Mouse (Mus musculus): Measurements from ENCODE around the gene Thrap3. TPM values are rescaled to one million over a fixed set of nuclear protein-coding genes. Genes with fewer than 3 reads are reported as not detected.
"Not testable (repeated sequence)": the region's sequence is repeated elsewhere in the genome, so short reads cannot be mapped to it uniquely, and the experiment has no call there.

Thrap3 gene
- polyA plus RNA-seq, 1 experiment from 2014 or later, result 185 TPM

DNA sequence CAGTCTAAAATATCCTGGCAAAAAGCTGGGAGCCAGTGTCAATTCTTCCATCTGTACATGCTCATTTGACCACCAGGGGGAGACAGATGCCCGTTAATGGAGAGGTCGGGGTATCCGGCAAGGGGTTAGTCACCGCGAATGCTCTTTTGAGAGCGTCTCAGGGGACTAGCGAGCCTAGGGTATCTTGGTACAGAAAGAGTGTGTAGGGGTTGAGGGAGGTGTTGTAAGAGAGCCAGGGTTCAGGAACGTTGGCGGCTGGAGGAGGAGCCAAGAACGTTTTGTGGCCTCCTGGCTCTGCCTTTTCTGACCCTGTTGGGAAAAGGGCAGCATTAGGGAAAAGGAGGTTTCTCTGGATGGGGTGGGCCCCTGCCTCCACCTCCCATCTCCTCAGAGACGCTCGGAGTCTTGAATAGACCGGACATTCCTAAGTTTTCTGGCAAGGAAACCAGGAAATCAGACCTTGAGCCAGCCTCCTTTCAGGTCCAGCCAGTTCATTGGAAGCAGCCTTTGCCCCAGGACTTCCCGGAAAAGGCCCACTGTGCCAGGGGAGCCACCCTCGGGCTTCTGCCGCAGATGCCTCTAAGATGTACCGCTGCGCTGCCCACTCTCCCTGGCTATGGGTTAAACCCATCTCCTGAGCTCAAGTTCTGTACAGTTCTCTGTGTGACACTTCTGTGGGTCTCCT, 24.7 kb upstream of the Thrap3 start:
- Histone ChIP-seq H3K4me2 (ENCODE audit: low read depth, low read length) (peak overlapping the region; percentile 56), H3K27ac (replicated peaks; ENCODE audit: low read depth, low read length) (peak overlapping the region; percentile 23), H3K4me3 (ENCODE audit: low read depth, low read length) (peak overlapping the region; percentile 24), H3K9me3 (ENCODE audit: control insufficient read depth, low read length) (no peaks in the 10 kb centered on the region), H3K9ac (ENCODE audit: low read depth, low read length) (peak overlapping the region; percentile 40), H3K27me3 (replicated peaks; ENCODE audit: control insufficient read depth, insufficient read depth, low read length) (no peaks in the 10 kb centered on the region), H3K4me1 (ENCODE audit: control insufficient read depth, insufficient read depth, low read length) (peaks cover 5% of the 10 kb centered on the region; the same call in 1 of the 2 replicates), H3K36me3 (ENCODE audit: control insufficient read depth, insufficient read depth, low read length) (peaks cover 25% of the 10 kb centered on the region)
- ATAC-seq (ENCODE audit: low read depth), result peak; percentile 77
- DNase-seq (ENCODE audit: low spot score), result peak; percentile 93
- WGBS, result 6% methylated on average over 18 of the region's 18 CpGs

DNA sequence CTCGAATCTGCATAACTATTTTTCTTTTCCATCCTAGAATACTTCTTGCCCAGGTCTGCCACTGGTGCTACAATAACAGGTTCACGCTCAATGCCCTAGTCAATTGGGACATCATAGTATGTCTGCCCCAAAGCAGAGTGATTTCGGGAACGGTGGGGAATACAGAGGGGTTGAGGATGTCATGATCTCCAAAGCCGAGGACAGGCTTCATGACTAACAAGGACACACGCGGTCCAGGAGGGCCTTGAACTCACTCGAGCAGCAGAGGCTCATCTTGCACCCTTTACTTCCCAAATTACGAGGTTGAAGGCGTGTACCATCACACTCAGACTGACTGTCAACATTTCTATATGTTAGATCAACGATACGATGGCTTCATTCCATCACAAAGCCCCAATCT, 24.1 kb upstream of the Thrap3 start:
- H3K9ac ChIP-seq (ENCODE audit: low read depth, low read length), result 0 out of 2 replicates have a peak overlapping the region, but pooled peaks have one; percentile 40
- no peak for DNase-seq (ENCODE audit: low spot score)
- no peak overlapping the region for H3K4me3 ChIP-seq (ENCODE audit: low read depth, low read length)
- no peaks in the 10 kb centered on the region for H3K27me3 ChIP-seq (replicated peaks; ENCODE audit: control insufficient read depth, insufficient read depth, low read length)
- peaks cover 5% of the 10 kb centered on the region; the same call in 1 of the 2 replicates for H3K4me1 ChIP-seq (ENCODE audit: control insufficient read depth, insufficient read depth, low read length)
- 52% methylated on average over 12 of the region's 12 CpGs for WGBS
- no peak for ATAC-seq (ENCODE audit: low read depth)
- H3K36me3 ChIP-seq (ENCODE audit: control insufficient read depth, insufficient read depth, low read length), result peaks cover 19% of the 10 kb centered on the region
- H3K27ac ChIP-seq (replicated peaks; ENCODE audit: low read depth, low read length), result no peak overlapping the region
- no peaks in the 10 kb centered on the region for H3K9me3 ChIP-seq (ENCODE audit: control insufficient read depth, low read length)
- no peak overlapping the region for H3K4me2 ChIP-seq (ENCODE audit: low read depth, low read length)

DNA sequence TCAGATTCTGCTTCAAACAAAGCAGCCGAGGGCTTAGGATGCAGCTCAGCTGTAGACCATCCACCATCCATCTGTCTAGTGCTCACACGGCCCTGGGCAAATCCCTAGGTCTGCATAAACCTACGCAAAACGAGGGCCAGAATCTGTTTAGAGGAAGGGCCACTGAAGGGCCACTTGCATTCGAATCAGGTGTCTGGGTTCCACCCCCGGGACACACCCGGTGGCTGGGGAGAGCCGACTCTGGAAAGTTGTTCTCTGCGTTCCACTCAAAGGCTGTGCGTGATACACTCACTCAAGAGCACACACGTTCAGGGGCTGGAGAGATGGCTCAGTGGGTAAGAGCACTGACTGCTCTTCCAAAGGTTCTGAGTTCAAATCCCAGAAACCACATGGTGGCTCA, 20.1 kb upstream of the Thrap3 start:
- DNase-seq (ENCODE audit: low spot score), result no peak
- Histone ChIP-seq H3K27ac (replicated peaks; ENCODE audit: low read depth, low read length) (no peak overlapping the region), H3K4me1 (ENCODE audit: control insufficient read depth, insufficient read depth, low read length) (peaks cover 4% of the 10 kb centered on the region; the same call in 1 of the 2 replicates), H3K36me3 (ENCODE audit: control insufficient read depth, insufficient read depth, low read length) (no peaks in the 10 kb centered on the region), H3K4me2 (ENCODE audit: low read depth, low read length) (no peak overlapping the region), H3K9ac (ENCODE audit: low read depth, low read length) (no peak overlapping the region), H3K27me3 (replicated peaks; ENCODE audit: control insufficient read depth, insufficient read depth, low read length) (no peaks in the 10 kb centered on the region), H3K9me3 (ENCODE audit: control insufficient read depth, low read length) (no peaks in the 10 kb centered on the region), H3K4me3 (ENCODE audit: low read depth, low read length) (no peak overlapping the region)
- WGBS, result 85% methylated on average over 11 of the region's 11 CpGs
- ATAC-seq (ENCODE audit: low read depth), result no peak

GRCm38 (mm10) chr4:126220045-126220444, 17.5 kb upstream of the Thrap3 start:
- WGBS, result 90% methylated on average over 10 of the region's 10 CpGs

DNA sequence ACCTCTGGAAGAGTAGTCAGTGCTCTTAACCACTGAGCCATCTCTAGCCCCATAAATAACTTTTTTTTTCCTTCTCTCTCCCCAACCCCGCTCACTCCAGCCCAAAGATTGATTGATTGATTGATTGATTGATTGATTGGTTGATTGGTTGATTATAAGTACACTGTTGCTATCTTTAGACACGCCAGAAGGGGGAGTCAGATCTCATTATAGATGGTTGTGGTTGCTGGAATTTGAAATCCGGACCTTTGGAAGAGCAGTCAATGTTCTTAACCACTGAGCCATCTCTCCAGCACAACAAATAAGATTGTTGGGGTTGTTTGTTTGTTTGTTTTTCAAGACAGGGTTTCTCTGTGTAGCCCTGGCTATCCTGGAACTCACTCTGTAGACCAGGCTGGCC, 17.0 kb upstream of the Thrap3 start:
- not testable (repeated sequence) for H3K4me3 ChIP-seq (ENCODE audit: low read depth, low read length); H3K9ac ChIP-seq (ENCODE audit: low read depth, low read length); H3K4me1 ChIP-seq (ENCODE audit: control insufficient read depth, insufficient read depth, low read length); ATAC-seq (ENCODE audit: low read depth); DNase-seq (ENCODE audit: low spot score); H3K36me3 ChIP-seq (ENCODE audit: control insufficient read depth, insufficient read depth, low read length); H3K4me2 ChIP-seq (ENCODE audit: low read depth, low read length); H3K27me3 ChIP-seq (replicated peaks; ENCODE audit: control insufficient read depth, insufficient read depth, low read length); H3K27ac ChIP-seq (replicated peaks; ENCODE audit: low read depth, low read length); H3K9me3 ChIP-seq (ENCODE audit: control insufficient read depth, low read length)
- WGBS, result 76% methylated on average over 3 of the region's 3 CpGs

More at GRCm38 (mm10) chr4:126220045-126220444, 17.5 kb upstream of the Thrap3 start:
- no peaks in the 10 kb centered on the region for H3K9me3 ChIP-seq (ENCODE audit: control insufficient read depth, low read length)
- H3K4me3 ChIP-seq (ENCODE audit: low read depth, low read length), result no peak overlapping the region
- no peak overlapping the region for H3K4me2 ChIP-seq (ENCODE audit: low read depth, low read length)
- H3K27me3 ChIP-seq (replicated peaks; ENCODE audit: control insufficient read depth, insufficient read depth, low read length), result no peaks in the 10 kb centered on the region
- no peak overlapping the region for H3K27ac ChIP-seq (replicated peaks; ENCODE audit: low read depth, low read length)
- no peaks in the 10 kb centered on the region for H3K36me3 ChIP-seq (ENCODE audit: control insufficient read depth, insufficient read depth, low read length)
- ATAC-seq (ENCODE audit: low read depth), result no peak
- no peak for DNase-seq (ENCODE audit: low spot score)
- no peak overlapping the region for H3K9ac ChIP-seq (ENCODE audit: low read depth, low read length)
- H3K4me1 ChIP-seq (ENCODE audit: control insufficient read depth, insufficient read depth, low read length), result no peaks in the 10 kb centered on the region

DNA sequence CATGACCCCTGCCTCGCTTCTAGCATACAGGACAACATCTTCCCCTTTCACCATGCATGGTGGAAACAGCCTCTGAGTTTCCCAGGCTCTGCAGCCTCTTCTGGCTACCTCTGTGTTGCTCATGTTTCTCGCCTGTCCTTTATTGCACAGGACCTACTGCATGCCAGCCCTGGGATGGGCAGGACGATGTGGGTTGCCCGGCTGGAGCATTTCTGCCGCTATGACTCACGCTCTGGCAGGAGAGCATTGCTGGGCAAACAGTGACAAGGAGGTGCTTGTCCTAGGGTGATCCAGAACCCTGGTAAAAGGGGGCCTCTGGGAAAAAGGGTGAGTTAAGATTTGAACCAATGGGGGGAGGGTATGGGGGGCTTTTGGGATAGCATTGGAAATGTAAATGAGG, 15.2 kb upstream of the Thrap3 start:
- ATAC-seq (ENCODE audit: low read depth), result no peak
- no peak overlapping the region for H3K27ac ChIP-seq (replicated peaks; ENCODE audit: low read depth, low read length)
- DNase-seq (ENCODE audit: low spot score), result no peak
- no peaks in the 10 kb centered on the region for H3K36me3 ChIP-seq (ENCODE audit: control insufficient read depth, insufficient read depth, low read length)
- no peaks in the 10 kb centered on the region for H3K4me1 ChIP-seq (ENCODE audit: control insufficient read depth, insufficient read depth, low read length)
- no peaks in the 10 kb centered on the region for H3K27me3 ChIP-seq (replicated peaks; ENCODE audit: control insufficient read depth, insufficient read depth, low read length)
- no peak overlapping the region for H3K4me3 ChIP-seq (ENCODE audit: low read depth, low read length)
- H3K4me2 ChIP-seq (ENCODE audit: low read depth, low read length), result no peak overlapping the region
- no peak overlapping the region for H3K9ac ChIP-seq (ENCODE audit: low read depth, low read length)
- no peaks in the 10 kb centered on the region for H3K9me3 ChIP-seq (ENCODE audit: control insufficient read depth, low read length)
- 85% methylated on average over 6 of the region's 6 CpGs for WGBS

GRCm38 (mm10) chr4:126207081-126207480, 4.5 kb upstream of the Thrap3 start:
- Histone ChIP-seq H3K27ac (replicated peaks; ENCODE audit: low read depth, low read length) (no peak overlapping the region), H3K4me3 (ENCODE audit: low read depth, low read length) (no peak overlapping the region), H3K9me3 (ENCODE audit: control insufficient read depth, low read length) (no peaks in the 10 kb centered on the region), H3K27me3 (replicated peaks; ENCODE audit: control insufficient read depth, insufficient read depth, low read length) (no peaks in the 10 kb centered on the region), H3K4me2 (ENCODE audit: low read depth, low read length) (no peak overlapping the region), H3K9ac (ENCODE audit: low read depth, low read length) (no peak overlapping the region), H3K4me1 (ENCODE audit: control insufficient read depth, insufficient read depth, low read length) (no peaks in the 10 kb centered on the region), H3K36me3 (ENCODE audit: control insufficient read depth, insufficient read depth, low read length) (no peaks in the 10 kb centered on the region)
- no peak for DNase-seq (ENCODE audit: low spot score)
- 54% methylated on average over 6 of the region's 6 CpGs for WGBS
- ATAC-seq (ENCODE audit: low read depth), result no peak

DNA sequence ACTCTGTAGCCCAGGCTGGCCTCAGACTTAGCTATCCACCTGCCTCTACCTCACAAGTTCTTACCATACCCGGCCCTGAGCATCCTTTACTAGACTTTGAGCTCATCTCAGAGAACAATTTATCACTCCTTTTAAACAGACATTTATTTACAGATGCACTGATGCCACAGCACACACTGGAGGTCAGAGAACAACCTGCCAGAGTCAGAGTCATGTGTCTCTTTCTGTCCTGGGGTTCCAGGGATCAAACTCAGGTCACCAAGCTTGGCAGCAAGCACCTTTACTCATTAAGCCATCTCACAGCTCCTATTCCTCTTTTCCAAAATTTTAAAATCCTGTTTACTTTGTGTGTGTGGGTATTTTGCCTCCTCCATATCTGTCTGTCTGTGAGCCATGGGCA, 2.8 kb upstream of the Thrap3 start:
- H3K4me1 ChIP-seq (ENCODE audit: control insufficient read depth, insufficient read depth, low read length), result peaks cover 7% of the 10 kb centered on the region
- 0 out of 2 replicates have a peak, but pooled peaks cover 4% of the 10 kb centered on the region for H3K36me3 ChIP-seq (ENCODE audit: control insufficient read depth, insufficient read depth, low read length)
- no peak overlapping the region for H3K9ac ChIP-seq (ENCODE audit: low read depth, low read length)
- ATAC-seq (ENCODE audit: low read depth), result no peak
- H3K4me2 ChIP-seq (ENCODE audit: low read depth, low read length), result no peak overlapping the region
- no peak for DNase-seq (ENCODE audit: low spot score)
- H3K4me3 ChIP-seq (ENCODE audit: low read depth, low read length), result no peak overlapping the region
- H3K27ac ChIP-seq (replicated peaks; ENCODE audit: low read depth, low read length), result no peak overlapping the region
- H3K27me3 ChIP-seq (replicated peaks; ENCODE audit: control insufficient read depth, insufficient read depth, low read length), result no peaks in the 10 kb centered on the region
- 82% methylated on average over 1 of the region's 1 CpGs for WGBS
- no peaks in the 10 kb centered on the region for H3K9me3 ChIP-seq (ENCODE audit: control insufficient read depth, low read length)

DNA sequence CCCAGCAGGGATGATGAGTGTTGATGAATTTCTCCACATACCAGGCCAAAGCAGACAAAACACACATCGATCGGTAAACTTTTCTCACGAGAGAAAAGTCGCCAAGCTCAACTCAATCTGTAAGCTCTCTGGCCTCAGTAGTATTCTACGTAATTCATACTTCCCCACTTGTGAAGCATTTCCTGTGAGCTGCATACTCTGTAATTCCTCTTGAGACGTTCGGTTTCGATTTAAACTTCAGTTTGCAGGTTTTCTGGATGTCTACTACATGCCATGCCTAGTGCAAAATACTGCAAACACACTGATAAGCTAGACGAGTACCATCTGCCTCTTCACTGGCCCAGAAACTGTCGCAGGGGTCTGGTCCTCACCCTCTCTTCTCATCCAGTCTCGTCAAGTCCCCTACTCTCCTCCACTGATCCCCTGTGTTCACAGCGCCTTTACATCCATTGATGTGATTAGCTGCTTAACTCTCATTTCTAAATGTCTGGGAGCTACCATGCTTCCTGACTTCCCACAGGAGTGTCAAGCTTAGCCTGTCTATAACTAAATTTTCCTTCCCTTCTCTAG, 2.2 kb upstream of the Thrap3 start:
- no peaks in the 10 kb centered on the region for H3K27me3 ChIP-seq (replicated peaks; ENCODE audit: control insufficient read depth, insufficient read depth, low read length)
- H3K4me3 ChIP-seq (ENCODE audit: low read depth, low read length), result no peak overlapping the region
- H3K4me1 ChIP-seq (ENCODE audit: control insufficient read depth, insufficient read depth, low read length), result peaks cover 12% of the 10 kb centered on the region
- 80% methylated on average over 12 of the region's 12 CpGs for WGBS
- no peak overlapping the region for H3K9ac ChIP-seq (ENCODE audit: low read depth, low read length)
- no peak for ATAC-seq (ENCODE audit: low read depth)
- no peaks in the 10 kb centered on the region for H3K9me3 ChIP-seq (ENCODE audit: control insufficient read depth, low read length)
- no peak overlapping the region for H3K4me2 ChIP-seq (ENCODE audit: low read depth, low read length)
- DNase-seq (ENCODE audit: low spot score), result no peak
- no peak overlapping the region for H3K27ac ChIP-seq (replicated peaks; ENCODE audit: low read depth, low read length)
- H3K36me3 ChIP-seq (ENCODE audit: control insufficient read depth, insufficient read depth, low read length), result 0 out of 2 replicates have a peak, but pooled peaks cover 7% of the 10 kb centered on the region

Measured in embryonic facial prominence, embryonic 14.5 days (tissue).